Mouse (Mus musculus) cerebellum, adult (tissue): Measurements from ENCODE around the gene Slc16a7.

ENCODE experiments used
- ATAC-seq: cut with Nextera tagmentation; 2 replicates; pipeline ENCODE4 v1.9.2; 2017; ENCODE audit warnings: mild to moderate bottlenecking, moderate library complexity, mixed read lengths; ENCODE audit not compliant: insufficient number of reproducible peaks, low FRiP score, low TSS enrichment

Gene Slc16a7

DNA sequence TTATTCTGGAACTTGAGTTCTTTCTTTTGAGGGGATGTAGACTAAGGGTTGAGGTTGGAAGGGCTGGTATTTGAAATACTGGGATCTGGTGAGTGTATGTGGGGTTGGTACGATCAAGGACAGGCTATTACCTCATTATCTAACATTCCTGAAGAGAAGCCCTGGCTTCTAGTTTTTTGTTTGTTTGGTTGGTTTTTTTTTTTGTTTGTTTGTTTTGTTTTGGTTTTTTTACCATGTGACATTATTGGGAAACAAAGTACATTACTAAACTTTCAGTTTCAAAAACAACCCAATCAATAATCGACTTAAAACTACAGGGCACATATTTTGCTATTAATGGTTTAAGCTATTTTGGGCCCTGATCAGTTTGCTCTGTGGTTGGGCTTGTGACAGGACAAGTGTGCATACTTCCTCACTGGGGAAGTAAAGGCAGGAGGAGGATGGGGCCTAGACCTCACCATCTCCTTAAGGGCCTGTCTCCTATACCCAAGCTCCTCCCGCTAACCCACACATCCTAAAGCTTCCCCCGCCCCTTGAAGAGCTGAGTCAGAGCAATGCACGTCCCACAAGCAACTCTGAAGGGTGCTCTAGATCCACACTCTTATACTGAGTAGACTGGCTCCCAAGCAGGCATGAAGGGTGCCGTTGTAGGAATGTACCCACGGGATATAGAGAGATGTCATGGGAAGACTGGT is 64.2 kb downstream of the Slc16a7 start:
- no peak for ATAC-seq

DNA sequence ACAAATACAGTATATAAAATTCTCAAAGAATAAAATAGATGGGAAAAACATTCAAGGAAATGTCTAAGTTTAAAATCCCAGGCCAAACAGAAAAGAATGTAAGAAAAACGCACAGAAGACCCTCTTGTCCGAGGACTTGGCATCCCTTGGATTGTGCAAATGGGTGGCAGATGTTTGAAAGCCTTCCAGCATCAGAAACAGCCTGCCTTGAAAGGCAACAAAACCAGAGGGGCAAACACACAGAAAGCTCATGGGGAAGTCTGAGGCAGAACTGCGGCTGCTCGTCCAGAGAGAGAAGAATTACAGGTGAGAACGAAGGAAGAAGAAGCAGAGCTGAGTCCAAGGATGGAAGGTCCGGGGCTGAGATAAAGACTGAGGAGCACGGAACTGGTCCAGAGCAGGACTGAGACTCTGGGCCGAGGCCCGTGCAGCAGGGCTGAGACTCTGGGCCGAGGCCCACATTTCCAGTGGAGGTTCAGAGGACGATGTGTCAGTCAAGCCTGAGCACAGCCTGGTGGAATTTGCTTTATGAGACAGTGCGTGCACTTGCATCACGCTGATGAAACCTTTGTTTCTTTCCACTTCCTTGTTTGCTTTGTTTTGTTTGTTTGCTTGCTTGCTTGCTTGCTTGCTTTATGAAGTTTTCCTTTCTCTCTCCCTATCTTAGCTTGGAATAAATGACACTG is 65.0 kb downstream of the Slc16a7 start:
- 0 out of 2 replicates have a peak, but pooled peaks have one; percentile 38 for ATAC-seq

DNA sequence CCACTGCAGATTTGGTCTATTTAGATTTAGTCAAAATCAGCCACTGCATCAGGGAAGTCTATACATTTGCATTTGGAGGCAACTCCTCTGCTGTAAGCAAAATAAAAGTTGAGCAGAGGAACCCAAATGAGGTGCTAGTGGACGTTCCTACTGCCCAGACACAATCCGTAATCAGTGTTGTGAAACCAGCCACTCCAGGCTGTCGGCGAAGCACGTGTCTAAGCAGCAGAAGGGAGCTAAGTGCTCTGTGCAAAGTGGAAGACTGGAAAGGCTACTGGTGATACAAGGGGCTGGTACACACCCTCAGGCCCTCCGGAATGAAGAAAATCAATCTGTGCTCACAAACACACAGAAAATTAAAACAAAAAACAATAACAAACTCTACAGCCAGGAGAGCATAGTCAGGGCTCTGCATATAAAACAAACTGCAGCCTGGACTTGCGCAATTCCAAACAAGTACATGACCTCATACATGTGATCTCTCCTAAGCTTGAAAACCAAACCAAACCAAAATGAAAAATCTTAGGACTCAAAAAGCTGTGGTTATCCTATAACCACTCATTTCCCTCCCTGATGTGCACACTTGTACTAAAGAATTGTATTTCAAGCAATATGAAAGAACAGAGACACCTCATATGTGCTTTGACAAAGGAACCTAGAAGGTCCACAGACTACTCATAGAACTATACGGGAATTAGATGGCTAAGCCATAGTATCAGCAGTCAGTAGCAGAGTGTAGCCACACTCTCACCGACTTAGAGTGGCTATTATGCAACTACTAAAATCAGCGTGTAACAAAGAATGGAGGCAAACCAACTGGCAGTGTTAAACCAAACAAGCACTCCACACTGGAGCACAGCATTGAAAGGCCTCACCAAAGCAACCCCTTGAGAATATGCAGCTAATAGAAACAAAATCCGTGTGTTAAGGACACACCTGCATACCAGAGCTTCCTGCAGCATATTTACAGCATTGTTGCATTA is 67.5 kb downstream of the Slc16a7 start:
- ATAC-seq: no peak

DNA sequence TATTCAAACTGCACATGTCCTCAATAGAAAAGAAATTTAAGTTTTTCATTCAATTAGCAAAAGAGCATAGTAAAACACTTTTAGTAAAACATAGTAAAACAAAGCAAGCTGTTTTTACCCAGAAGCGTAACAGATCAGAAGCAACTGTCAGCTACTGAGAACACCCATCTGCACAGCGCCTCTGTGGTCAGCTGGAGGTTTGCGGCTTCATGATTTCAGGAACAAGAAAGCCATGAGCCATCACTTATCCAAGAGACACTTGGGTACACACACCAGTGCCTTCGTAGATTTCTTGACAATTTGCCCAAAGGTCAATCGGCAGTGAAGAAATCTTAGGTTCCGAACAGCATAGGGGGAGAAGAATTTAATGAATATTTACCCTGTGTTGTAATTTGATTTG is 71.9 kb downstream of the Slc16a7 start:
- ATAC-seq: peak; percentile 47; the same call in 1 of the 2 replicates

DNA sequence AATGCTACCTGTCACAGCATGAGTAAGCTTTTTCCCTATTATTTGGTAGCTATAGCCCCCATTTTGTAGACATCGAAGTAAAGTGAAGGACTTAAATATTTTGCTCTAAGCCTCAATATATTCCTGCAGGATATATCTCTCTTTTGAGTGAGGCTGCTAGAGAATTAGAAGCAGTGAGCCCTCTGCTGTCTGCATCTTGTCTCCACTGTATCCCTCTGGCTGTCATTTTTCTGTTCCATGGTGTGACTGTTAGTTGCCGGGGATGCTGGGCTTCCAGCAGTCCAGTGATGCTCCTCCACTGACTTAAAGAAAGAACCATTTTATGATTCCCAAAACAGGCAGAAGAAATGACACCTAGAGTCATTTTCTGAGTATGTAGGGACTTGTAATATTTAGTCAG is 78.4 kb downstream of the Slc16a7 start:
- ATAC-seq: no peak

DNA sequence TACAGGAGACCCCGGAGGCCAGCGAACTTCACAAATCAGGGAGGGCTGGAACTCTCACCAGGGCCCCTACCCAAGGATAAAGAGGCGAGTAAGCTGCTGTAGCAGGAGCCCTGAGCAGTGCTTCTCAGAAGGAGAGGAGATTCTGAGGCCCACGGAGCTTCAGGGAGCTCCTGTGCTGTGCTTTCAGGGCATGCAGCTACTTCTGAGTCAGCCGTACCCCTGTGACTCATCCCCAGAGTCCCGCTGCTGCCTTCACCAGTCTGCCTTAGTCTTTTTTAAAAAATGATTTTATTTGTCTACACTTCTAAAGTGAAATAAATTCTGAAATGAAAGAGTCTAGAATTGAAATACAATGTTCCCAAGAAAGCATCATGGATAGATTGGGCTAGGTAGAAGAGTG is 91.2 kb downstream of the Slc16a7 start:
- ATAC-seq: no peak

DNA sequence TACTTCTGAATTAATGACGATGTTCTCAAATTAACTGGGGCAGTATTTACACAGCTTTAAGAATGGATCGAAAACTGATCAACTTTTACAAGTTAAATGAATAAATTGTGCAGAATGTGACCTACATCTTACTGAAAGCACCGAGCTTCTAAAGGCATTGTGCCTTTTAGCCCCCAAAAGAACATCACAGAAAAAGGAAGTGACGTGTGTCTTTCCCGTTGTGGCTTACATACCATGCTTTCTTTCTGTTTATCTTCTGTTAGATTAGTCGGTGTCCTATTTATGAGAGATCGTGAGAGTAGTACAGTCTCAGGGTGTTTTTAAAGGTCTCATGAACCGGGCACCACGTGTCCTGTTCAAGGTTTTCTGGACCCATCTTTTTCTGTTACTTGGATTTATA is 98.9 kb downstream of the Slc16a7 start:
- ATAC-seq: no peak

DNA sequence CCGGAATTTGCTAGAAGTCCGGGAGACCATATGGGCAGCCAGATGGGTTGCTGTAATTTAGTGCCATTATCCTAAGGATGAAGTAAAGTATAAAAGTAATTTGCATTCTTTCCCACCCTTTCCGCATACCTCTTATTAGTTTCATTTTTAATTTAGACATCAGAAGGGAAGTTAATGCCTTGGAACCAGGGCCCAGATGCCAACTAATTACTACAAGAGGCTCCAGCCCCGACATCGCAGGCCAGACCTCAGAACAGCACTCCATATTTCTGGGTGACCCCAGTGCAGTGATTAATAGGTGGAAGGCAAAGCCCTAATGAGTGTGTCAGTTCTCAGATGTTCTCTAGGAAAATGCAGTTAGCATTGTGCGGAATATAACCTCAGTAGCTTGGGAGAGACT is 100.7 kb downstream of the Slc16a7 start:
- no peak for ATAC-seq

DNA sequence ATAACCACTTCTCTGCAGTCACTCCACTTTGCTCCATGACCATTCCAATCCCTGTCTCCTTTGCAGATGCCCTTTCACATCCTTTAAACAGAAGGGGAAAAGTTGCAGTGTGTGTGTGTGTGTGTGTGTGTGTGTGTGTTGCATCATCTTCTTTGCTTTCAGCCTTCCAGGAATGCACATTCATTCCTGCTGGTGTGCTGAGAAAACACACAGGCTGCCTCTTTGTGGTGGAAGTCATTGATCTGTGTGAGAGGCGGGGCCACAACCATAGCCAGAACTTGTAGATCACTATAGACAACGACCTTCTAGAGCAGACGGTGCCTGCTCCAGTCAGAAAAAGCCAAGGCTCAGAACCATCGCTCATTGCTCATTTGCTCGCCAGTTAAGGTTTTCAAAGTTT is 103.9 kb downstream of the Slc16a7 start:
- ATAC-seq: no peak

DNA sequence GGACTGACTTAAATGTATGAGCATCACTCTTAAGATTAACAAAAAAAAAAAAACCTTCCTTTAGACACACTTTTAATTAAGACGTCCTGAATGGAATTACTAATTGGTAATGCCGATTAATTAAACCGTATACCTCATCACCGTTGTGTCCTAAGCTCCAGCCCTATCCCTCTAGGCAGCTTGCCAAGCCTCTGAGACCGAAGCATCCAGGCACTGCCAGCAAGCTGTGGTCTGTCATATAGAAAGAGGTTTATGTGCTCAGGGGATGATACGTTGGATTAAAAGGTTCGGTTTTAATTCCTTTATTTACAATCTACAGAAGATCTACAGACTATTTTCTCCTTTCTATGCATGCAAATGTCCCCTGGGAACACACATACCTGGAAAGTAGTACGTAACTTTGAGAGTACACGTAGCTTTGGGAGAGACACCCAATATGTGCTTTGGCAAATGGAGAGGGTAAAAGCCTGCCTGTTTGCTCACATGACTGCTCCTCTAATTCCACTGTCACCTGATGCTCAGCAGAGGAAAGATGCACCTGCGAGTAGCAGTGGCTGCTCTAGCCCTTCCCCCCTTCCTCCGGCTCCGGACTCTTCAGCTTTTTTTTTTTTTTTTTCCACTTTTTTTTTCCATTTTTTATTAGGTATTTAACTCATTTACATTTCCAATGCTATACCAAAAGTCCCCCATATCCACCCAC is 114.0 kb downstream of the Slc16a7 start:
- no peak for ATAC-seq

DNA sequence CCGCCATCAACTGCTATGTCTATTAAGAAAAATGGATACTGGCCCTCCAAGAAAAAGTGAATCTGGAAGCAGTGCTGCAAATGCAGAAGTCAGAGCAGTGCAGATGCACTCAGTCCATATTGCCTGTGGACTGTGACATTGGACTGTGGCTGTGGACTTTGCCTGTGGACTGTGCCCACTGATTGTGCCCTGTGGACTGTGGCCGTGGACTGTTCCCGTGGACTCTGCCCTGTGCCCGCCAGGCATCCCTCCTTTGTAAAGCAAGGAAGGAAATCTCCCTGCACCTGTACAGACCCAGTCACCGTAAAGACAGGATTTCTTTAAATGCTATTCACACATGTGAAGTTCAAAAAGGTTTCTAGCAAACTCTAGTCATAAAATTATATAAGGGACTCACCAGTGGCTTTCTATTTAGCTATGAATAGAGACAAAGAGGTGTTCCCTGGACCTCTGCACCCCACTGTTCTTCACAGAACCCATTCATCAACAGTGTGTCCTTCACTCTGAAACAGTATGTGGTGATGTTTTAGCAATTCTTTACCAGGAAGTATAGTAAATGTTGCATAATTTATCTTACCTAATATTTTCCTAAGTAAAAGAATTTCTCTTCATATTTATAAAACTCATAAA is 114.6 kb downstream of the Slc16a7 start:
- ATAC-seq: no peak

DNA sequence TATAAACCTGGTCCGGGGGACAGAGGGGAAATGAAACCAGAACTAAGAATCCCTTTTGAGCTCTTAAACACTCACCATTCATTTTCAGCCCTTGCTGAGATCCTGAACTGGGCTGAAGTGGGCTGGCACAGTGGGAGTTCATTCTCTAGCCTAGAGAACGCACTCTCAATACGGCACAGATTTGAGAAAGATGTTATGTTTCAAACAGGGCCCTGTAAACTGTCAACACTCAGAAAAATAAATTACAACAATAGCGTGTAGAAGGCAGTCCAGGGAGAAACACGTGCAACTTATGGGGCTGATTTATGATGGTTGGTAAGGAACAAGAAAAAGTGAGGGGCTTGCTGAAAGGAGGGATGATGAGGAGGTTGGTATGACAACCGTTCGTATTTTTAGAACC is 115.5 kb downstream of the Slc16a7 start:
- no peak for ATAC-seq

DNA sequence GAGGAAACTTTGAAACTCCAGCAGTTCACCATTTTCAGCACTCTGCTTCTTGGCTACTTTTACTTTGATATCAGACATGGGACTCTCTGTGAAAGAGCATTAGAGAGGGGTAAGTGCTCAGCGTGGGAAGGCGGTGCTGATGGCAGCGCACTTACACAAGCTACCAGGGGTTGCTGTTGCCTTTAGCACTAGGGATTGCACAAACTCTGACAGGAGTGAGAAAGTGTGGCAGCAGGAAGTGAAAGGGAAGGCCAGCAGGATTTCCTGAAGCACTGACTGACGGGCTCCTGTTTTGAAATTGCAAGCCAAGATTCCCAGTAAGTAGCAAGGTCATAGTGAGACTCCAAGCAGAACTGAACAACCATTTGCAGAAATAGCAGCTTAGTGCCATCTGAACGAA is 117.8 kb downstream of the Slc16a7 start:
- no peak for ATAC-seq

DNA sequence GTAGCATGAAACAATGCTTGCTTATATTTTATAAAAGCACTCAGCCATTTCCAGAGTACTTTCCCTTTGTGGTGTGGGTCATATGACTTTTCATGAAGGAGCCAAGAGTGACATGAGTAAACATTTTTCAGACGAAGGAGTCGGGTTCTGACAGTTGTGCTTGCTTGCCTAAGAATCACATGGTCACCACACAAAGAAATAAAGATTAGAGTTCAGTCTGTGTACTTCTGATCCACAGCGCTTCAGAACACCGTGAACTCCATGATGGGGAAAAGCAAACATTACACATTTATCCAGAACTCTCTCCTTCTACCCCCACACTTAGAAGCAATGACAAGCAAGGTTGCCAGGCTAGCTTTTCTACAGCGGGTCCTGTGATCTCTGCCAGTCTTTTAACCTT is 119.0 kb downstream of the Slc16a7 start:
- no peak for ATAC-seq

DNA sequence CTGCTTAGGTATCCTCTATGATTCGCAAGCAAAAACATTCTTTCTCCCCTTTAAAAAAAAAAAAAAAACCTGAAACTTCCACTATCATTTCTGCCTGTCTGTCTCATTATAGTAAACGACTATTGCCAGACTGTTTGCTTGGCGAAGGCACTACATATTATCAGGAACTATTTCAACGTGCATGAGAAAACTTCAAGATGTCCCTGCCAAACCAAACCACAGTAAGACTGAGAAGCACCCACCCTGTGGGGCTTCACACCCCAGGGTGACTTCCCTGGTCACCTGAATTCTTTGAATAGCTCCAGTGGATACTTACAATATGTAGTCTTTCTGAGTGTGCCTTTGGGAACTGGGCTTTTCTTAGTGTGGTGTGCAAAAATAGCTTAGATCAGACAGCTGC is 122.9 kb downstream of the Slc16a7 start:
- no peak for ATAC-seq

DNA sequence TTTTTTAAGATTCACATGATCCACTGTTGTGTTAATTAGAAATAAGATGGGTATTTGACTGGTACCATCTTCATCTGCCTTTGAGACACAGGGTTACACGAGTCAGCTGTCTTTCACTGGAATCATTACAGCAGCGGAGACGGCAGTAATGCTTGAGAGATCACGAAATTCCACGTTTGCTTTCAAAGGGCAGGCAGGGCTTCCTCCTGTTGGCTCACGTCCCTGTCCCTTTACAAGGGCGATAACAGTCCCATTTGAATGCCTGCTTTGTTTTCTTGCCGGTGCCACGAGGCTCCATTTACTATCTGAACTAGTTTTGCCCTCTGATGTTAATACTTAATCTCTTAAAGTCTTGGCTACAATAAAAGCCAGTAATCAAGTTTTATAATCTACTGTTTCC is 123.4 kb downstream of the Slc16a7 start:
- ATAC-seq: no peak

DNA sequence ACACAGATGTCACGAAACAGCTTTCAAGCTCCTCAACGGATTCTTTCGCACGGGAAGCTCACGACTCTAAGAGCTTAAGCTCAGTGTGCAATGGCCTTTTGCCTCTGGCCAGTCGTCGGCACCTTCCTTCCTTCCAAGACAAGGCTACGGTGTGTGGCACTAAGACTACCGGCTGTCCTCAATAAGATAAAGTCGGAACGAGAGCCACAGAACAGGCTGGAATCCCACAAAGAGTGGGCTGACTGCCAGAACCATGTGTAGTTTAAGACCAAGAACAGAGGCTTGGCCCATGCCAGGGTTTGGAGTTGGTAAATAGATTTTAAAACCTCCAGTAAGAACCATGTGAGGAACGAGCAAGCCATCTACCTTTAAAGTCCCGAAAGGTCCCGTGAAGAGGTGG is 123.8 kb downstream of the Slc16a7 start:
- ATAC-seq: peak; percentile 46; the same call in 1 of the 2 replicates

DNA sequence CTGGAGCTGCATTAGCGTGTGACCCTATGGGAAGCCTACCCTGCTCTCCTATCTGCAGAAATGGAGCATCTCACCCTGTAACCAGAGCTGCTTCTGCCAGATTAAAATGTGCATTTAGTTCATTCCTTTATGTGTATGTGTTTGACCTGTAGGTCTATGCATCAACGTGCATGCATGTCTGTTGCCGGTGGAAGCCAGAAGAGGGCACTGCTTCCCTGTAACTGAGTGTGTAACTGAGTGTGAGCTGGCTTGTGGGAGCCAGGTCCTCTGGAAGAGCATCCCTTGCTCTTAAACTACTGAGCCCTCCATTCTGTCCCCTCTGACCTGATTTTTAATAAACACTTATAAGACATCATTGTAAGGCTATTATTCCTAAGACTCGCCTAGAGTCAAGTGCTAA is 124.3 kb downstream of the Slc16a7 start:
- peak; percentile 83 for ATAC-seq

DNA sequence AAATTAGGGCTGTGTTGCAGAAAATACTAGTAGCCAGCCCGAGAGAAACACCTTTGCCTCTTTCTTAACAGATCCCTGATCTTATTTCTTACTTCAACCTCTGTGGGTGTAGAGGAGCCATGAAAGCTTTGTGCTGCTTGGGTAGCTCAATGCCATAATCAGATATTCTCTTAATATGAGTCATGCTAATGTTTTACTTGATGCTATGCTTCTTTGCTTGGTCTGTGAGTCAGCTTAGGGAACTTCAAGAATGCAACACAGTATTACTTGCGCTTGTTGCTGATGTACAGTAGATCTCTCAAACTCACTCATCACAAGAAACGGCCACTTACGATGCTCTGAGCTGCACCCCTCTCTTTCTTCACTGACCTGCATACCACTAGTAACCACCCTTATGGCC is 133.4 kb downstream of the Slc16a7 start:
- ATAC-seq: no peak

DNA sequence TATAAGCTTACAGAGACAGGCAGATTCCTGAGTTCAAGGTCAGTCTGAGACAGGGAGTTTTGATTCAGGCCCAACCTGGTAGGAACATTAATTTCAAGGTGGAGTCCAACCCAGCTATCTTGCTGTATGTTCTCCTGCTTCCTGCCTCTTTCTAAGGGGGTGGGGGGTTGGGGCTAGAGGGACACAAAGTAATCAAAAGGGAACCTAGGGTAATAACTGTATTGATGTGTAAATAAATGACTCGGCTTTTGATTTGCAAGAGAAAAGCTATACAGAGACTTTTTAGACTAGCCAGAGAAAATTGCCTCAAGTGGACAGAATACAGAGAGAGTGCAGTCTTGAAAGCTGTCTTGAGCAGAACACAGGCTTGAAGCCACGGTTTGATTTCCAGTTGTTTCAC is 174.7 kb downstream of the Slc16a7 start:
- ATAC-seq: no peak
